Mouse (Mus musculus) Muller cell, postnatal 12 days (primary cell): ENCODE measurements at regions not wholly inside any gene's neighbourhood (a gene's known extent, or its start where the extent isn't known, plus 50 kb on each side); places are given as distances from the start of the nearest gene placed in this dataset.

Source experiments
- DNase-seq: peaks from one replicate; pipeline ENCODE4 v3.0.0-alpha.2; 2015; ENCODE audit errors: inconsistent ontology term

DNA sequence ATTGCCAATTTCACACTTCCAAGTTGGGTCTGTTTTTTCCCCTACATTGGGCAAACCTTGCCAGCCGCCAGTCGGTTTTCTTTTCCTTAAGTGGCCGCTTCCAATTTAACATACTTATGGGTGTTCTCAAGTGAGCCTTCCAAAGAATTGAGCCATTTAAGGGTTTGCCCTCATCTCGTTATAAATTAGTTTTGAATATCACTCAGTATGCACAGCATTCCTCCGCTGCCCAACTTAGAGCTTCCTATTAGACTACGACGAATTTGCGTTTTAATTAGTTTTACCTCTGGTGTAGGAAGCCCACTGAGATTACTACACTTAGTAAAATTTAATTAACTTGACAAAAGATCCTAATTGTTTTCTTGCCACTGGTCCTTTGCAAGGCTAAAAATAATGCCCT, 209.9 kb downstream of the Cdh11 start:
- DNase-seq, result no peak

DNA sequence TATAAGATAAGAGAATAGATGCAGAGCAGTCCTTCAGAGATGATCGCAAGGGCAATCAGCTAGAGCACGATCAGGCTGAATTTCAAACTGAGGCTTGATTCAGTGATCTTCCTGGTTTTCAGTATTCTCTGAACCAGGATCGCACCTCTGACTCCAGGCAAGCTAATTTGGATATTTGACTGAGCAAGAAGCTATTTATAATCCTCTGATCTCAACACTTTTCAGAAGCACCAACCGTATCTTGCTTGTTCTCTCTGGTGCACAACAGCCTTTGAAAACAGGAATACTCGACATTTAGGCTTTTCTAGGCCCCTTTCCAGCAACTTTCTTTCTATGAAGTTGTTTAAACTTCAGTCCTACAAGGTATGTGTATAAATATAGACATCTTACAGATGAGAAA, 217.7 kb downstream of the Cdh11 start:
- no peak for DNase-seq

DNA sequence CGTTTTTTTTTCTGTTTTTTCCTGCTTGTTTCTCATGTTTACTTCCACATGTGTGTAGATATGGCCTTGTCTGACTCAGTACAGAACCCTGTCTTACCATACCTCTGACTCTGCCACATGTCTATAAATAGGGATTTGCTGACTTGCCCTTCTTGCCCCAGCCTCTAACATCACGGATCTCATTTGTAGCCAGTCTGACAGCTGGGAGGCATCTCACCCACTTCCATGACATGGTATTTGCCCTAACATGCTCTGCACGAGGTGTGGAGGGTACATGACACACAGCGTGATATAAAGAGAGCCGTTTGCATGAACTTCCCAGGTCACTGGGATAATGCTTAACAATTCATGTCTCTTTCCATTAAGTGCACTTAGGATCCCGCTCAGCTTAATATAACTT, 231.2 kb downstream of the Cdh11 start:
- DNase-seq, result no peak

DNA sequence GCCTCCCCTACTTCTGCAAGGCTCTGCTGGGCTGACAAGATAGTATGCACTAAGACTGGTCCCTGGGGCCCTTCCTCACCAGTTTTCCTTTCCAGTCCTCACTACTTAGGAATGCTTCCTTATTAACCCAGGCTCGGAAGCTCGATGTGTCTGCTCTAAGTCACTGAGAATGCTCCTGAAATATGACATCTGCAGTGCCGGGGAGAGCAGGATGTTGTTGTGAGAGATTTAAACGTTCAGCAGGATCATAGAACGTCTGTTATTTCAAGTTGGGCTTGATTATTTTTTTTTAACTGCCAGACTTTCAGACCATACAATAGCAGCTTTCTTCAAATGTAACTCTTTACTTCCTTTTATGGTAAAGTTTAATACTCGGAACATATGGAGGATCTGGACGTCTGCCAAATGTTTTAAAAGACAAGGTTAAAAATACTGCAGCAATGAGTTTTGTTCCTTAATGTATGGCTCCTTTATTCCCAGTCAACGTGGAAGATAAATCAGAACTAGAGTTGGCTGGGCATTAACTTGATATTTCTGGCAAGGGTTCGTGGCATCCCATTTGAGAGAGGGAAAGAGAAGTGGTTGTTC, 232.0 kb downstream of the Cdh11 start:
- DNase-seq, result no peak

DNA sequence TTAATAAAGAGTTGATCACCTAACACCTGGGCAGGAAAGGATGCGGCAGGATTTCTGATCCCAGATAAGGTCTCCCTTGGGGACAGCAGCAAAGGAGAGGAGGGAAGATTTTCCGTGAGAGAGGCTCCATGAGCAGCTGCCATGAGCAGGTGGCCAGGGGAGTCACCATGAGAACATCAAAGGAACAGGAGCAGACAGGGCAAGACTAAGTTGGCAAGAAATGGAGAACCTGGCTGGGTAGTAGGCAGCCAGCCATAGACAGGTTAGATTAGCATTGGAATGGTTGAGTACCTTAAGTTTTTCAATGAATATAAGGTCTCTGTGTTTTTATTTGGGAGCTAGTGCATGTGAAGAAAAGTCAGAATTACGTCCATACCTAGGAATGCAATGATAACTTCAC, 246.6 kb downstream of the Cdh11 start:
- DNase-seq, result no peak

DNA sequence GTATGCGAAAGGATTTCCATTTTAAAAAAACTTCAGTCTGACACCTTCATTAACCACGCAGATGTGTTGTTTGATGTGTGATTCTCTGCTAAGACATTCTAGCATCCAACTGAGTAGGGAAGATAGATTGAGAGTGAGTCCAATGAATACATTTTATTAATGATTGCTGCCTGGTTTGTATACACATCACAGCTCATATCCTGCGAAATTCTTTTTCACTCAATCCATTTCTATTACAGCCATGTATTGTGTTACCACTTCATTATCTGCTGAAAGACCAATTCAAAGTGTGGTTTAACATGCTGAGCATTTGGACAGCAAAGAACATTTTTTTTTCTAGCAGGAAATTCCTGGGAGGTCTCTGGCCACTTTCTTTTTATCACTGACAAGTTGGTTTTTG, 247.4 kb downstream of the Cdh11 start:
- peak; percentile 83 for DNase-seq

DNA sequence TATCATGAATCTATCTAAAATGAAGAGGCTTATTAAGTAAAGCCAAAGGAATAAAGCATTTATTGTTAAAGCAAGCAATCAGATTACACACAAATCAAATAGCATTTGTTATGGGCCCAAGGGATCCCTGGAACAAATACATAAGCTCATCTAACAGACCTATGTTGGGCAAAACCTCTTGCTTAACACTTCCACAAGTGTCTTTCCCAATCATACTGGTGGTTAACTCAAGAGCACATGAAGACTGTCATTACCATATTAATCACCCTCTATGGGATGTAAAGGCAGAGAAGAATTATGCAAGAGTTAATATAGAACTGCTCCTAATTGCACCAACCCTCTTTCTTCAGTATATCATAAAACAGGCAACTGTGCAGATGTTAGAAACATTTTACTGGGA, 267.0 kb downstream of the Cdh11 start:
- no peak for DNase-seq

DNA sequence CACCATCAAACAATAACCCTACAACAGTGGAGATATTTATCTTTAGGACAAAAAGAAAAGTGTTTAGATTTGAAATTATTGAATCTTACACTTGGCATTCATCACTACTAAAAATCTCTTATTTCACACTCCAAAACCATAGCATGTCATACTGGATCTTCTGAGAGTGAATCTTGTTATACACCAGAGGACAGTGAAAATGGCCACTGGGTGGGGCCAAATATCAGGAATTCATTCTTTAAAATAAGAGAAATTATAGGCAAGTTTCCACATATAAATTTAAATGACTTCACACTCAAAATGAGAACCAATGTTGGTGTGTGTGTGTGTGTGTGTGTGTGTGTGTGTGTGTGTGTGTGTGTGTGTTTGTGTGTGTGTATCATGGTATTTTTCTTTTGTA, 269.7 kb downstream of the Cdh11 start:
- DNase-seq, result no peak

DNA sequence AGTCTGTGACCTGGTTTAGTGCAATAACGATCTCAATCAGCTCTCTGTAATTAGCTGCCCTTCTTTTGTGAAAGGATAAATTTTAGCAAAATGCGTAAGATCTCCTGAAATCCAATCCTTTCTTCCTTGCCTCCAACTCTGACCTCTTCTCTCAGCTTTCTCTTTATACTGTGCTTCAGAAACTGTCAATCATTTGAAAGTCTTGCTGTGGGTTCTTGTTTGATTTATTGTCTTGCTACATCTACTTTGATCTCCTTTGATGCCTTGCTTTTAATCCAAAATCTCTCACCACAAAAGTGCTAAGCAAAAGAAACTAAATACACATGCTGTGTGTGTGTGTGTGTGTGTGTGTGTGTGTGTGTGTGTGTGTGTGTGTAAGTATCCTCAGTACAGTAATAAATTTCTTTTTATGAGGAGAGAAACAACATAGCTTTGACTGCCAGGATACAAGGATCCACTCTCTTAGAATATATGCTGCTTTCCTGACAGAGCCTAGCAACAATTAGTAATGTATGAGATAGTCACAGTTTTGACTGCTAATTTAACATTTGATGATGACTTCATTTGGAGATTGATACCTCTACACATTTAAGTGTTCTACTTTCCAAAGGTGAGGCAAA, 270.5 kb downstream of the Cdh11 start:
- DNase-seq, result no peak

DNA sequence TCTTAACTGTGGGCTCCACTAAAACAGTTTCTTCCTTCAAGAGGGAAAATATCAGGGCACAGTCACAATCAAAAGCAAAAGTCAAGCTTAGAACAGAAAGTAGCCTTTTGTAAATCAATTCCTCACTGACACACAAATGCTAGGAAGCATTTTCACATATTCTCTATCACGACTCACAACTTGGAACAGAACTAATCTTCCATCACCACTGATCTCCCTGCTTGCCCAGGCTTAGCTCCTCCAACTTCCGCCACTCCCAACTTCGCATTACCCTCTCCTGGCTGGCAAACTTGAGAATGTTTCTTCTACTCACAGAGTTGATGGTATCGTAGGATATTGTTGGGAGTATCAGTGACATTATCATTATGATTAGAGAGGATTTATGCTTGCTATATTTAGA, 284.7 kb downstream of the Cdh11 start:
- DNase-seq, result no peak

DNA sequence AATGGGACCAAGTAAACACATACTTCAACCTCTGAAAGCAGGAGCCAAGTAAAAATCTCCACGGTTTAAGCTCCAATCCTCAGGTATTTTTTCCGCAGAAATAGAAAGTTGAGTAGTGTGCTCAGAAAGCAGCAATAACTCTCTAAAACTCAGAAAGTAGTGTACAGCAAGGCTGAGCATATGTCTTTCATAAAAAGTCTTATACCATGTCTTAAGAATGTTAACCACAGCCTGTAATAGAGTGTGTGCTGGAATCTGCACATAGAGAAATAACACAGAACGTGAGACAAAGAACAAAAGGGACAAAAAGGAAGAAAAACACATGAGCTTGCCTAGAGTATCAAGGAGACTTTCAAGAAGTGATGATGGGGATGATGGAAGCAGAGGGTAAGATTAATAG, 285.2 kb downstream of the Cdh11 start:
- no peak for DNase-seq

DNA sequence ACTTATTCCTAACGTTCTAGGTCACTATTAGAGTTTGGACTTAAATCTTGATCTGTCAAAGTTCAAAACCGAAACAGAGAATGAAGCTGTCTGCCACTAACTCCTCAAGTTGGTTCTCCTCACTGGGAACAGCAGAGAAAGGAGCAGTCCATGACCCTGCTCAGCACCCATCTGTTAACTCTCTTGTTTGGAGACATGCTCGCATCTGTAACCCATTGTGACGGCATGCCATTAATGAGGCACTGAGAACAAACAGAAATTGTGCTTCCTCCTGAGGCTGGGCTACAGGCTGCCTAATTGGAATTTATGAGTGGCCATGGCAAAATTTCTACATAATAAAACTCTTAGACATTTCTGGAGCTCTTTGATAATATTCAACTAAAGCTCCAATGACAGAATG, 286.4 kb downstream of the Cdh11 start:
- peak; percentile 94 for DNase-seq

DNA sequence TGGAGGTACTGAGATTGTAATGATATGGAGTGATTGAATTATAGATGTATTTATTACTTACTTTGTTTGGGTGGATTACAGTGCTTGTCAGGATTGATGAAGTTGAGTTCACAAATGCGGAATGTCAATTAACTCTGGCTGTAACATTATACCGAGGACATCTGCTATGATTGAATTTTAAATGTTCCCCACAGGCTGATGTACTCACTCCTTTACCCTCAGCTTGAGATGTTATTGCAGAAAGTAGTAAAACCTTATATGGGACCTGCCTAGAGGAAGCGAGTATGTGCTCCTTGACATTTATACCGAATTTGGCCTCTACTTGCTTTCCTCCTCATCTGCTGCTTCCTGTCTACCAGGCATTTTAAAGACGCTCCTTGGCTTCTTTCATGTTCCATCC, 288.3 kb downstream of the Cdh11 start:
- DNase-seq, result no peak

DNA sequence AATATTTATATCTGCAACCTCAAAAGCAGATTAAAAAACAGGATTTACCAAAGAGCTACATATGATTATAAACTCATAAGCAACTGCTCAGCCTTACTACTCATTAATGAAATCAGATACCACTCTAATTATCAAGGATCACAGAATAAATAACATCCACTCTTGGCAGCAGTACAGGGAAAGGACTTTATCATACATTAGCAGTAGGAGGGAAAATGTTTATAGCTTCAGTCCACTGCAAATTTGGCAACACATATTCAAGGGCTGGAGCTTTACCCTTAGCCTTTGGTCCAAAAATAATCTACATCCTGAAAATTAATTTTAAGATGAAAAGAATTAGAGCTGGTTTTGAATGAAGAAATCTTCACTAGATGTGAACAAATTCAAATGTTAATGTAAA, 288.7 kb downstream of the Cdh11 start:
- DNase-seq, result no peak

DNA sequence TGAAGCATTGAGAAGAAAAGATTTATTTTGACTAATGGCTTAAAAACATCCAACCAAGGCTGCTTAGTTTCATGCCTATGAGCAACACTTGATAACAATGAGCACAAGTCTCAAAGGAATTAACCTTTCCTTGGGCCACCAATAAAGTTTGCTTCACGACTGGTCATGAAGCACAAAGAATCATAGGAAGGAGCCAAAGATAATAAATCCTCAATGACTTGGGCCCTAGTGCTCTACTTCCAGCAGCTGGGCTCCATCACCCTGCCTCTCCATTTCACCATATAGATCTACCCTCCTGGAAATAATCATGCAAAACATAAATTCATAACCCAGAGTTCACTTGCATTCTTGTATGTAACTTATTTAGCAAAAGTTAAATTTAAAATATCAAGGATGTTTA, 289.4 kb downstream of the Cdh11 start:
- peak; percentile 32 for DNase-seq

DNA sequence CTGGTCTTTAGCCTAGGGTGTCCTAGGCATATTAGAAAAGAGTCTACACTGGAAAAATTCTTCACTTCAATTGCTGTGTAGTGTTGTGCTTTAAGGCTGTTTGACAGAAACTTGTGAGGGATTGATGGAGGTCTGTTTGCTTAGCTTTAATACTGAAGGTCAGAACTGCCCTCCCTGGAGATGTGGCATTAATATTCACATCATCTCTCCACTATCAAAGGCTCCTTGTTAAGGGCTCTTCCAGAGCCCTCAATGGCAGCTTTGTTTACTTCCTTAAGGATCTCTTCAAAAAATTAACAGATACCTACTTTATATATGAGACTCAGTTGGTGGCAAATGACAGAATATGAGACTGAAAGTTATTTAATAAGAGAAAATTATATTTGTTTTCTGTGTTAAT, 294.4 kb downstream of the Cdh11 start:
- no peak for DNase-seq

DNA sequence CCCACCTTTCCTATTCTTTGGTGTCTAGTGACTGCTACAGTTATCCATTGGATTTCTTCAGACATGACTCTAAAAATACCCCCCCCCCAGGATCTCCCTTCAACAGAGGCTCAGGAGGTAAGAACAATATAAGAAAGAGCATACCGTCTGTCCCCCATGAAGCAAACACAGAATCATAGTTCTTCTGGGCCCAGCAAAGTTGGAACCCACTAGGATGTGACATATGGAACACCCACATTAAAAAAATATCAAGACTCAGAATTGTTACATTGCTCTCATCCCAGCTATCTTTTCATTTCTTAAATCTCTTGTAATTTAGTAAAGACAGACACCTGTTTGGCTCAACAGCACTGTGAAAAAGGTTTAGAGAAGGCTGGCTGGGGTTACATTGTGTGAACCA, 297.2 kb downstream of the Cdh11 start:
- DNase-seq, result no peak

DNA sequence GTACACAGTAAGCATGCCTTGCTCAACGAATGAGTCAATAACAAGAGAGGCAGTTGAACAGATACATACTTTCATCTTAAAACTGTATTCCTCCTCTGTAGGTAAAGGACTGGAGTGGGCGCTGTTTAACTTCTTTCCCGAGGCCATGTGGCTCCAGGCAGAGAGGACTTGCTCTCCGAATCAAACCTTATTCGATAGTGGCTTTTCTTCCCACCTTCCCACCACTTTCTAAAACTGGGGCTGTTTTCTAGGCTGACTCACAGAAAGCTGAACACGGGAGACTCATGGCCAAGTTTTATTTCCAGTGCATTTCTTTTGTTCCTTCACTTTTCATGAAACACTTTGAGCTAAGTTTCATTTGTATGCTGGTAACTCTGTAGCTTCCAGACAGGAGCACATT, 297.6 kb downstream of the Cdh11 start:
- no peak for DNase-seq

DNA sequence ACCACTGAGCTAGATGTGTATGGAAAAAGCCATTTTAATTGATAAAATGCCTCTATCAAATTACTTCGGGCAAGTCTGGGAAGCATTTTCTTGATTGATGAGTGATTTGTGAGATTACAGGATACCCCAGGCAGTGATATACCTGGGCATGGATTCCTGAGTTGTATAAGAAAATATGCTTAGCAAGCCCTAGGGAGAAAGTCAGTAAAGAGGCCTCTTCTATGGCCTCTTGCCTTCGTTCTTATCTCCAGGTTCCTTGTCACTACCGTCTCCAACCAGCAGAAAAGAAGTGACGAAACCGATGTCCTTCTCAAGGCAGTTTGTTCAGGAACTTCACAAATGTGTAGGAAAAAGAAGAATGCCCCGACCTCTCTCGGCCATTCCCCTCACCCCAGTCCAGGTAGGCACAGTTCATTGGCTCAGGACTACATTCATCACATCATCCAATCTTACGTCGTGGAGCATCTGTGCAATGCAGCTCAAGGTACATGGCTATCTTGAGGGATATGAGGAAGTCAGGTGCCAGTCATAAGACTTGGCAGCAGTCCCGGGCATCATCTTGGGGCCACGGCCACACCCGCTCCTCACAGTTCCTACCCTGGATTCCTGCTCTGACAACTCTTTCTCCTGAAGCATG, 310.2 kb downstream of the Cdh11 start:
- DNase-seq, result no peak

DNA sequence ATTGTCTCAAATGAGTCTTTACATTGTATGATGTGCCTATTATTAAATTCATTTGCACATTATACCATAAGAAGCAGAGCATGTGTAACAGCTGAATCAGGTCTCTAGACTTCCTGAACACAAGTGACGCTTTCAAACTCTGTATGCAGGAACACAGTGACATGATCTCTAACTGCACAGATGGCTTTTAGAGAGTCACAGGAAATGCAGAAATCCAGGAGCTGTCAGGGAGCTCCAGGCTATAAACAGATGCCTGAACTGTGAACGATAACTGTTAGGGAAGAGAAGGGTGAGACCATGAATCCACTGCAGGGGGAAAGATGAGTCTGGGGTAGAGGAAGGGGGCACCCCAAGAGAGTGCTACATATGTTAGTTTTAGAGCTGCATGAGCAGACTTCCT, 311.2 kb downstream of the Cdh11 start:
- no peak for DNase-seq

DNA sequence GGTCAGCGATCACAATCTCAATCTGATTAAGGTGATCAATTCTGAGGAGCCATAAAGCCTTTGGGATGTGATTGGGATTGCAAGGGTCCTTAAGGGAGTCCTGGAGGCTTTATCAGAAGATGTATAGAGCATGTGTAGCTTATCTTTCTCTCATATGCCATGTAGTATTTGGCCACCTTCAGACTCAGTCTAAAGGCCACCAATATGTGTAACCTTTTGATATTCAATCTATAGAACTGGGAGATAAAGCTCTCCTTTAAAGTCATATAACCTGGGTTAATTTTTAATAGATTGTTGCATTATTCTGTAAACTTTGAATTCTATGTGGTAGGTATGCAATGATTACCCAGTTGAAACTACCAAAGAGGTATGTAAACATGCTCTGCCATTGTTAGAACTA, 314.1 kb downstream of the Cdh11 start:
- DNase-seq, result no peak

DNA sequence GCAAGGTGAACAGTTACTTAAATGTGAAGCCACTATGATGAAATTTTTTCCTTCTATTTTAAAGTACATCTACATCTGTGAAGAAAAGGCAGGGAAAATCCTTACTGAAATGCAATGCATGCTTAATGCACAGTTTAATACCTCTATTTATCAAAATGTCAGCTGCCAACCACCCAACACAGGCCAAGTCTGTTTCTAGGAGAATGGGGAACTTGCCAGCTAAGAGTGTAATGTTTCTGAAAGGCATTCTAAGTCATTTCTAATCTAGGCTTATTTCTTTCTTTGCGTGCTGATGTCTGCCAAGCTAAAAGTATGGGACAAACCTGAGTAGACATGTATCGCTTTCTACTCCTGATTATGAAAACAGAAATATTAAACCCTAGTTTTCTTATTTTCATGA, 322.8 kb downstream of the Cdh11 start:
- no peak for DNase-seq

DNA sequence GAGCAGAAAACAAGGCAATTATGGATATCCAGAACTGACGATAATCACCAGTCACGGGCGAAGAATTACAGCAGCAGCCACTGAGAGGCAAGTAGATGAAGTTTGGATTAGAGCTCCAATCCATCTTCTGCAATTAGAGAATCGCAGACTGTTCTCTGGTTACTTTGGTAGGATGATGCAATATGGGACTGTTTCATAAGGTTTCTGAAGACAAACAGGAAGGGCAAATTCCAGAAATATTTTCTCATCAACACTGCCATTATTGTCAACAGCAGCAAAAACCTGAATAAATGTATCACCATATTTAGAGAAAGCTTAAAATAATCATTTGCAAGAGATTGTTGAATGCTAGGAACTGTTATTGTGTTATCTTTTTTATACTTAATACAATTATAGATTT, 342.4 kb downstream of the Cdh11 start:
- peak; percentile 77 for DNase-seq

DNA sequence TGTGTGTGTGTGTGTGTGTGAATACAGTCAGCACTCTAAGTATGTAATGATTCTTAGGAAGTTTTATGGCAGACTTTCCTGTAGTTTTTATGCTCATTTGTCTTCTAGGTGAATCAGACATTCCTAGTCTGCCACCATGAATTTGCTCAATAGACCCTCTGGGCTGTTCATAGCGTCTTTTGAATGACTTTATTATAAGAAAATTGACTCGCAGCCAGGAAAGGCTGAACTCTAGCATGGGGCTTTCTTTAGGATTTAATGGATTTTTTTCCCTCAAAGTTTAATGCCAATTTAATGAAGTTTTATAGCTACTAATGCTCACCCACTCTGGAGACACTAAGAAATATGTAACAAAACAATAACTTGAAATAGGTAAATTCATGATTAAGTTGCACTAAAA, 363.6 kb downstream of the Cdh11 start:
- no peak for DNase-seq
